Mouse (Mus musculus) hindbrain, postnatal 0 days (tissue): ENCODE measurements at regions not wholly inside any gene's neighbourhood (a gene's known extent, or its start where the extent isn't known, plus 50 kb on each side); places are given as distances from the start of the nearest gene placed in this dataset.

Experiments used
- ATAC-seq: fragments of 200-750 bp; cut with Nextera tagmentation; 2 replicates; pipeline ENCODE4 v1.8.0; 2017; ENCODE audit warnings: mild to moderate bottlenecking, moderate TSS enrichment, moderate library complexity
- DNase-seq: peaks from one replicate; pipeline ENCODE4 v3.0.0-alpha.2; 2015; ENCODE audit warnings: low spot score
- H3K27ac ChIP-seq: fragments of 300-500 bp; sonication (generic); 2 replicates; pipeline ENCODE4 v1.5.1; 2014; ENCODE audit warnings: mild to moderate bottlenecking
- H3K27me3 ChIP-seq: fragments of 300-500 bp; sonication (generic); 2 replicates; pipeline ENCODE4 v1.6.1; 2014; ENCODE audit warnings: low read length, mixed read lengths; ENCODE audit not compliant: insufficient read depth
- H3K36me3 ChIP-seq: fragments of 300-500 bp; sonication (generic); 2 replicates; pipeline ENCODE4 v1.6.1; 2014; ENCODE audit warnings: low read length, mixed read lengths; ENCODE audit not compliant: insufficient read depth
- H3K4me1 ChIP-seq: fragments of 300-500 bp; sonication (generic); 2 replicates; pipeline ENCODE4 v1.6.1; 2014; ENCODE audit warnings: antibody characterized with exemption, low read length, mixed read lengths; ENCODE audit not compliant: insufficient read depth
- H3K4me2 ChIP-seq: fragments of 300-500 bp; sonication (generic); 2 replicates; pipeline ENCODE4 v1.6.1; 2014; ENCODE audit warnings: low read depth, mild to moderate bottlenecking, low read length, moderate library complexity, mixed read lengths
- H3K4me3 ChIP-seq: fragments of 300-500 bp; sonication (generic); 2 replicates; pipeline ENCODE4 v1.5.1; 2014; ENCODE audit warnings: low read length
- H3K9ac ChIP-seq: fragments of 300-500 bp; sonication (generic); replicated peaks from 2 replicates; pipeline ENCODE4 v1.6.1; 2014; ENCODE audit warnings: mild to moderate bottlenecking, low read length, moderate library complexity, mixed read lengths
- H3K9me3 ChIP-seq: fragments of 300-500 bp; sonication (generic); 2 replicates; pipeline ENCODE4 v1.6.1; 2016; ENCODE audit warnings: low read length, mixed read lengths
- CTCF ChIP-seq: IDR thresholded peaks from 2 replicates; pipeline ENCODE4 v1.5.1; 2016; ENCODE audit warnings: antibody characterized with exemption, control low read depth, low read depth
- WGBS: fragments of 180-500 bp; shearing (Covaris S2); extraction: QIAGEN DNeasy Blood & Tissue Kit; methylation state at CpG from one replicate; pipeline ENCODE4 v1.1.7; 2014; 5-methylcytosine and 5-hydroxymethylcytosine counted together

DNA sequence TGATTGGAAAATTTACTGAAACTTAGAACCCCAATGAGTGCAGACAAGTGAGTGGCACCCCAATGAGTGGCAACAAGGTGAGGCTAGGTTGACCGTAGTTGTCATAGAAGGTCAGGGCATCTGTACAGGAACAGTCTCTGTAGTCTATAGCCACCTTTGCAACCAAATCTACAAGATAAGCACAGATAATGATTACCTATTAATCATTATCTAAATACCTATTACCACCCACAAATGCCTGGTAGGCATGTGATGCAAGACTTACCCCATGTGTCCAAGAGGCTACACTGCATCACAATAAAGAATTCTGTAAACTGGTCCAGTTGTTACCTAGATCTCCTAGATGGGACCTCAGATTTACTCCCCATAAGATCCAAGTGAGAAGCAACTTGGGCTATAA, 778.7 kb downstream of the Cntnap5b start:
- H3K27me3 ChIP-seq: no peaks in the 10 kb centered on the region
- no peak for TF ChIP-seq CTCF
- H3K9me3 ChIP-seq: no peaks in the 10 kb centered on the region
- no peak overlapping the region for H3K9ac ChIP-seq
- no peak overlapping the region for H3K4me3 ChIP-seq
- ATAC-seq: no peak
- no peak overlapping the region for H3K27ac ChIP-seq
- H3K4me2 ChIP-seq: no peak overlapping the region
- H3K4me1 ChIP-seq: no peaks in the 10 kb centered on the region
- DNase-seq: no peak
- 97% methylated on average over 1 of the region's 1 CpGs for WGBS
- no peaks in the 10 kb centered on the region for H3K36me3 ChIP-seq

DNA sequence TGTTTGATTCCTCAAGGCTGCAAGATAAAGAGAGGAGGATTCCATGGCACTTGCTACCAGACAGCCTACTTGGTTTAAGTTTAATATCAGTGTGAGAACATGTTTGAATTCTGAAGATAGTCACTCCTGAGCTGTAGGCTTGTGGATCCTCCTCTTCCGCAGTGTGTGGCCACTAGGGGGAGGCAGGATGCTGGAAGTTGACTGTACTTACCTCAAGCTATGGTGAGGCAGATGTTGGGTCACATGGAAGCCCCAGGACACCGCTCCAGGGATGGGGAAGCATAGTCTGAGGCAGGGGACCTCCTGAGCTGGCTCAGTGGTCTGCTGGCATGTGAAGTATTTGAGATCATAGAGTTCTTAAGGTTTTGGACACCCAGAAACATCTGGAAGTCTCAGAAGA, 784.4 kb downstream of the Cntnap5b start:
- 36% methylated on average over 2 of the region's 2 CpGs for WGBS
- DNase-seq: peak; percentile 11

More for the DNA sequence above, 784.4 kb downstream of the Cntnap5b start:
- peak; percentile 53 for TF ChIP-seq CTCF
- H3K4me2 ChIP-seq: no peak overlapping the region
- no peak for ATAC-seq
- H3K27me3 ChIP-seq: no peaks in the 10 kb centered on the region
- no peak overlapping the region for H3K27ac ChIP-seq
- no peak overlapping the region for H3K9ac ChIP-seq
- no peaks in the 10 kb centered on the region for H3K36me3 ChIP-seq
- no peaks in the 10 kb centered on the region for H3K9me3 ChIP-seq
- no peaks in the 10 kb centered on the region for H3K4me1 ChIP-seq
- no peak overlapping the region for H3K4me3 ChIP-seq
